Mouse (Mus musculus): ENCODE measurements at regions not wholly inside any gene's neighbourhood (a gene's known extent, or its start where the extent isn't known, plus 50 kb on each side); places are given as distances from the start of the nearest gene placed in this dataset.

DNA sequence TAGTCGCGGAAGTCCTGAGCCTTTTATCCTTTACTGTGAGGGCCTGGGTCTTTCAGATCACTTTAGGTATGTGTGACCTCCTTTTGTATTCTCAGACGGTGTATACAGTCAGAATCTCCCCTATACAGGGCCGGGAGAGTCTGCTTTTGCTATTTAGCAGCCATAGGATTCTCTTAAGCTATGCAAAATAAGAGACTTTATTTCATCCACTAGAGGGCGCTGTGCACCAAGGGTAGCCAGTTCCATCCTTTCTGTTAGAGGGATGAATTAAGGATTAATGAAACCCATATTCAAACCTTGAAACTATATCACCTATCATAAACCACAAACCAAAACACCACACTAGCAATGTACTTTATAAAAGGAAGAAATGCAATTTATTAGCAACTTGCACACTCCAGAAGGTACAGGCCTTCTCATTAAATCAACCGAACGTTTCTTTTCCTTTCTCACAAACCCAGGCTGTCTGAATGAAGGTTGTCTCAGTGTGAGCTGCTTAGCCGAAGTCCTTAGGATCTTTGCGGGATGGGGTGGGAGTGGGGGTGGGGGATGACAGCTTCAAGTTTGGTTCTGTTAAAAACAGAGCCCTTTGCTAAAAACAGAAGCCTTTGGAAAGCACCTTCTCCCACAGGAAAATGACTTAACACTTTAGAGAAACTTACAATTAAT lies 116.8 kb upstream of the Tmpo start:
- no peak overlapping the region for H3K4me3 ChIP-seq (ENCODE audit: low read length)
- H3K27ac ChIP-seq (ENCODE audit: low read length) = no peak overlapping the region
- H3K36me3 ChIP-seq (ENCODE audit: insufficient read depth, low read length) = no peaks in the 10 kb centered on the region
- H3K9ac ChIP-seq (replicated peaks; ENCODE audit: low read length) = no peak overlapping the region
- H3K9me3 ChIP-seq (ENCODE audit: low read length) = no peaks in the 10 kb centered on the region
- ATAC-seq (ENCODE audit: low FRiP score, low TSS enrichment) = peak; percentile 82
- WGBS = 26% methylated on average over 9 of the region's 9 CpGs
- H3K4me1 ChIP-seq (ENCODE audit: insufficient read depth, low read length) = 0 out of 2 replicates have a peak, but pooled peaks cover 3% of the 10 kb centered on the region
- no peak overlapping the region for H3K4me2 ChIP-seq (replicated peaks; ENCODE audit: low read depth, low read length)
- H3K27me3 ChIP-seq (ENCODE audit: insufficient read depth, low read length) = no peaks in the 10 kb centered on the region

- Histone ChIP-seq H3K4me2 (replicated peaks; ENCODE audit: low read depth, low read length) (no peak overlapping the region), H3K27ac (ENCODE audit: low read length) (no peak overlapping the region), H3K27me3 (ENCODE audit: insufficient read depth, low read length) (no peaks in the 10 kb centered on the region), H3K4me3 (ENCODE audit: low read length) (no peak overlapping the region), H3K9ac (replicated peaks; ENCODE audit: low read length) (no peak overlapping the region), H3K9me3 (ENCODE audit: low read length) (no peaks in the 10 kb centered on the region), H3K36me3 (ENCODE audit: insufficient read depth, low read length) (no peaks in the 10 kb centered on the region), H3K4me1 (ENCODE audit: insufficient read depth, low read length) (0 out of 2 replicates have a peak, but pooled peaks cover 3% of the 10 kb centered on the region)
- 87% methylated on average over 8 of the region's 8 CpGs for WGBS
- no peak for ATAC-seq (ENCODE audit: low FRiP score, low TSS enrichment)
Observed at GRCm38 (mm10) chr10:91295345-91295744, 114.2 kb upstream of the Tmpo start.

DNA sequence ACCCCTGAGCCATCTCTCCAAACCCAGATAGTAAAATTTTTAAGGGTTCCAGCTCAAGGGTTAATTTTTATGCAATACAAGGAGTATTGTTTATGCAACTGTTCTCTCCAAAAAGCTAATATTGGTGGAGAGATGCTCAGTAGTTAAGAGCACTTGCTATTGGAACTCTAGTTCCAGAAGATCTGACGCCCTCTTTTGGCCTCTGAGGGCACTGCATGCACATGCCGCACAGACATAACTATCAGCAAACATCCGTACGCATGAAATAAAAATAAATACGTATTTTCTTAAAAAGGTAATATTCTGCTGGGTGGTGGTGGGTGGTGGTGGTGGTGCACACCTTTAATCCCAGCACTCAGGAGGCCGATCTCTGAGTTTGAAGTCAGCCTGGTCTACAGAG lies 112.1 kb upstream of the Tmpo start:
- no peak overlapping the region for H3K9ac ChIP-seq (replicated peaks; ENCODE audit: low read length)
- 89% methylated on average over 6 of the region's 6 CpGs for WGBS
- no peak for ATAC-seq (ENCODE audit: low FRiP score, low TSS enrichment)
- H3K9me3 ChIP-seq (ENCODE audit: low read length) = no peaks in the 10 kb centered on the region
- no peaks in the 10 kb centered on the region for H3K27me3 ChIP-seq (ENCODE audit: insufficient read depth, low read length)
- no peak overlapping the region for H3K4me3 ChIP-seq (ENCODE audit: low read length)
- no peak overlapping the region for H3K27ac ChIP-seq (ENCODE audit: low read length)
- no peak overlapping the region for H3K4me2 ChIP-seq (replicated peaks; ENCODE audit: low read depth, low read length)
- H3K4me1 ChIP-seq (ENCODE audit: insufficient read depth, low read length) = 0 out of 2 replicates have a peak, but pooled peaks cover 3% of the 10 kb centered on the region
- H3K36me3 ChIP-seq (ENCODE audit: insufficient read depth, low read length) = no peaks in the 10 kb centered on the region

GRCm38 (mm10) chr10:91284259-91284658 lies 103.1 kb upstream of the Tmpo start:
- no peak overlapping the region for H3K4me3 ChIP-seq (ENCODE audit: low read length)
- no peak for ATAC-seq (ENCODE audit: low FRiP score, low TSS enrichment)
- WGBS = 93% methylated on average over 9 of the region's 9 CpGs

DNA sequence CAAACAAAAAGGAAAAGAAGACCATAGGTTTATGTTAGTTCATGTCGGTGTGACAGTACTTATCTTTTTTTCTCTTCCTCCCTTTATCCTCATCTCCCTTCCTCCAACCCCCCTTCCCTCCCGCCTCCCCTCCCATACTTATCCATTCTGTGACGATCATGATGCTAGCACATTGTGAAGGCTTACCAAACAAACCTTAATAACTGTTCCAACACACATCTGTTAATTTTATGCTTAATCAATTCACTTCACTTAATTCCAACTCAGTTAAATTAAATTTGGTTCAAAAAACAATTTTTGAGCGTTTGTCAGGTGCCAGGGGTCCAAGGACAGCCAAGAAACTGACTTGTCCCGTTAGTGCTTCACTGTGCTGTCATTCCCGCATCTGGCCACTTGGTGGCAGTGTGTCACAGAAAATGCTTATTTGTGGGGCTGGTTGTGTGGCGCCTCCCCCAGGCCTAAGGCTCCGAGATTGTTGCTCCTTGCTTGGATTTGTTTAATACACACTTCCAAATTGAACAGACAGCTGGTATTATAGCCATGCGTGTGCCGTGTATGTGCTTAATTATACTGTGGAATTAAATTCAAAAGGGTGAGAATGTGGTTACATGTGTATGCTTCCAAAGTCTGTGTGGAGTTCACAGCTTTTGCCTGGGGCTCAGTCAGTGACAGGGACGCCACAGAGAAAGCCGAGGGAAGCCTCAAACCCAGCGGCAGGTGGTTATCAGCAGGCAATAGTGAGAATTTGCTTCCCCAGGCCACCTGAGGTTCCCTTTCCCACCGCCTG lies 90.0 kb upstream of the Tmpo start:
- H3K4me1 ChIP-seq (ENCODE audit: insufficient read depth, low read length) = peaks cover 8% of the 10 kb centered on the region
- H3K27ac ChIP-seq (ENCODE audit: low read length) = no peak overlapping the region
- peak overlapping the region; percentile 36 for H3K4me2 ChIP-seq (replicated peaks; ENCODE audit: low read depth, low read length)
- peak overlapping the region; percentile 29 for H3K9ac ChIP-seq (replicated peaks; ENCODE audit: low read length)
- no peaks in the 10 kb centered on the region for H3K9me3 ChIP-seq (ENCODE audit: low read length)
- peak; percentile 68; the same call in 1 of the 2 replicates for ATAC-seq (ENCODE audit: low FRiP score, low TSS enrichment)
- no peaks in the 10 kb centered on the region for H3K36me3 ChIP-seq (ENCODE audit: insufficient read depth, low read length)
- 18% methylated on average over 14 of the region's 14 CpGs for WGBS
- no peak overlapping the region for H3K4me3 ChIP-seq (ENCODE audit: low read length)
- H3K27me3 ChIP-seq (ENCODE audit: insufficient read depth, low read length) = no peaks in the 10 kb centered on the region

More at GRCm38 (mm10) chr10:91284259-91284658, 103.1 kb upstream of the Tmpo start:
- no peak overlapping the region for H3K27ac ChIP-seq (ENCODE audit: low read length)
- H3K27me3 ChIP-seq (ENCODE audit: insufficient read depth, low read length) = no peaks in the 10 kb centered on the region
- H3K36me3 ChIP-seq (ENCODE audit: insufficient read depth, low read length) = no peaks in the 10 kb centered on the region
- H3K4me2 ChIP-seq (replicated peaks; ENCODE audit: low read depth, low read length) = no peak overlapping the region
- no peak overlapping the region for H3K9ac ChIP-seq (replicated peaks; ENCODE audit: low read length)
- no peaks in the 10 kb centered on the region for H3K4me1 ChIP-seq (ENCODE audit: insufficient read depth, low read length)
- peaks cover 7% of the 10 kb centered on the region; the same call in 1 of the 2 replicates for H3K9me3 ChIP-seq (ENCODE audit: low read length)

GRCm38 (mm10) chr10:91270268-91270954 lies 89.3 kb upstream of the Tmpo start:
- ATAC-seq (ENCODE audit: low FRiP score, low TSS enrichment) = peak; percentile 81; the same call in 1 of the 2 replicates
- no peaks in the 10 kb centered on the region for H3K27me3 ChIP-seq (ENCODE audit: insufficient read depth, low read length)
- H3K4me2 ChIP-seq (replicated peaks; ENCODE audit: low read depth, low read length) = peak overlapping the region; percentile 36
- H3K4me1 ChIP-seq (ENCODE audit: insufficient read depth, low read length) = peaks cover 8% of the 10 kb centered on the region
- no peak overlapping the region for H3K4me3 ChIP-seq (ENCODE audit: low read length)
- H3K36me3 ChIP-seq (ENCODE audit: insufficient read depth, low read length) = no peaks in the 10 kb centered on the region
- no peaks in the 10 kb centered on the region for H3K9me3 ChIP-seq (ENCODE audit: low read length)
- peak overlapping the region; percentile 39; the same call in 1 of the 2 replicates for H3K27ac ChIP-seq (ENCODE audit: low read length)
- 20% methylated on average over 14 of the region's 14 CpGs for WGBS
- 0 out of 2 replicates have a peak overlapping the region, but pooled peaks have one; percentile 27 for H3K9ac ChIP-seq (replicated peaks; ENCODE audit: low read length)

DNA sequence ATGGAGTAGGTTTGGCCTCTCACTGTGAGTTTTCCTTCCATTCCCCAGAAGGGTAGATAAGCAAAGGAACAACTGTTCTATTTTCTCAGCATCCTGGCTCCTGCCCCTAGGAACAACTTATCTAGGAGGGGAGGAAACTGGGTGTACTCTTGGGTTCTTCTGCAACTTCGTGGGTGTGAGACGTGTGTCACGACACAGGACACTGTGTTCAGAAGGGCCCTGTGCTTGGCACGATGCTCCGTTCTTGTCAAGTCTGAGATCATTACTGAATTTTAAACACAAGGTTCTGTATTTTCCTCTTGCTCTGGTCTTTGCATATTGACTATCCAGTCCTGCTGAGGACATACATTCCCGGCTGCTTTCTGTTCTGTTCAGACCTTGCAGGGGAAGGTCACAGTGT lies 86.8 kb upstream of the Tmpo start:
- H3K36me3 ChIP-seq (ENCODE audit: insufficient read depth, low read length) = no peaks in the 10 kb centered on the region

GRCm38 (mm10) chr10:91260416-91260815 lies 79.3 kb upstream of the Tmpo start:
- Histone ChIP-seq H3K4me2 (replicated peaks; ENCODE audit: low read depth, low read length) (no peak overlapping the region), H3K9ac (replicated peaks; ENCODE audit: low read length) (no peak overlapping the region), H3K4me3 (ENCODE audit: low read length) (no peak overlapping the region), H3K36me3 (ENCODE audit: insufficient read depth, low read length) (no peaks in the 10 kb centered on the region), H3K9me3 (ENCODE audit: low read length) (no peaks in the 10 kb centered on the region), H3K4me1 (ENCODE audit: insufficient read depth, low read length) (no peaks in the 10 kb centered on the region), H3K27ac (ENCODE audit: low read length) (no peak overlapping the region), H3K27me3 (ENCODE audit: insufficient read depth, low read length) (no peaks in the 10 kb centered on the region)
- no peak for ATAC-seq (ENCODE audit: low FRiP score, low TSS enrichment)
- WGBS = 78% methylated on average over 10 of the region's 10 CpGs

More for the DNA sequence above, 86.8 kb upstream of the Tmpo start:
- Histone ChIP-seq H3K4me3 (ENCODE audit: low read length) (no peak overlapping the region), H3K27me3 (ENCODE audit: insufficient read depth, low read length) (no peaks in the 10 kb centered on the region), H3K9me3 (ENCODE audit: low read length) (no peaks in the 10 kb centered on the region), H3K9ac (replicated peaks; ENCODE audit: low read length) (no peak overlapping the region), H3K4me2 (replicated peaks; ENCODE audit: low read depth, low read length) (no peak overlapping the region), H3K4me1 (ENCODE audit: insufficient read depth, low read length) (peaks cover 8% of the 10 kb centered on the region), H3K27ac (ENCODE audit: low read length) (no peak overlapping the region)
- ATAC-seq (ENCODE audit: low FRiP score, low TSS enrichment) = no peak
- WGBS = 91% methylated on average over 6 of the region's 6 CpGs

DNA sequence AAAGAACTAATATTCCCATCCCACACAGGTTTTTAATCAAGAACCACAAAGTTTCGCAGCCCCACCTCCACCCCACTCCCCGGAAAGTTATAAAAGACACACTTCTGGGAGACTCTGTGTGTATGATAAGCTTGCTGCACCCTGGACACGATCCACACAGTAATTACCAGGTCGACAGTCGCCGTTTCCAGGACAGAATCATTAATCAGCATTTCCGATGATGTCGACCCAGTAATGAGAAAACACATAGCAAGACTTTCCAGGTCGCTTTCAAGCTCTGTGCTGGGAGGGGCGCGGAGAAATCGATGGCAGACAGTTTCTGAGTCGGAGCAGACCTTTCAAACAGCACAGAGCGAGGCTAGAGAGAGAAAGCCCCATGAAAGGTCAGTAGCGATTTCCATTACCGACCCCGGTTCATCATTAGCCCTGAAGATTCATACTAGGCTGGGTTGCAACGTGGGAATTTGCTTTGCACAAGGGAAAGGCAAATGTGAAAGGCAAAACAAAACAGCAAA lies 68.6 kb upstream of the Tmpo start:
- peaks cover 3% of the 10 kb centered on the region; the same call in 1 of the 2 replicates for H3K4me1 ChIP-seq (ENCODE audit: insufficient read depth, low read length)
- H3K9me3 ChIP-seq (ENCODE audit: low read length) = no peaks in the 10 kb centered on the region
- no peaks in the 10 kb centered on the region for H3K27me3 ChIP-seq (ENCODE audit: insufficient read depth, low read length)
- H3K4me2 ChIP-seq (replicated peaks; ENCODE audit: low read depth, low read length) = peak overlapping the region; percentile 47
- no peak overlapping the region for H3K27ac ChIP-seq (ENCODE audit: low read length)
- H3K36me3 ChIP-seq (ENCODE audit: insufficient read depth, low read length) = no peaks in the 10 kb centered on the region
- ATAC-seq (ENCODE audit: low FRiP score, low TSS enrichment) = no peak
- peak overlapping the region; percentile 24 for H3K4me3 ChIP-seq (ENCODE audit: low read length)
- H3K9ac ChIP-seq (replicated peaks; ENCODE audit: low read length) = peak overlapping the region; percentile 18
- 39% methylated on average over 18 of the region's 18 CpGs for WGBS

Measured in kidney, embryonic 16.5 days (tissue).